Mouse (Mus musculus) forebrain, embryonic 11.5 days (tissue): ENCODE measurements around the gene Rars. TPM values are rescaled to one million over a fixed set of nuclear protein-coding genes. Genes with fewer than 3 reads are reported as not detected.

Experiments used
- ATAC-seq: fragments of 200-750 bp; cut with Nextera tagmentation; replicated peaks from 2 replicates; pipeline ENCODE4 v1.8.0; 2017; ENCODE audit warnings: moderate TSS enrichment; ENCODE audit not compliant: low FRiP score
- DNase-seq: peaks from one replicate; pipeline ENCODE4 v3.0.0-alpha.2; 2017; ENCODE audit warnings: low spot score
- H3K27ac ChIP-seq: fragments of 300-500 bp; sonication (generic); 2 replicates; pipeline ENCODE4 v1.5.1; 2014; ENCODE audit warnings: low read depth, low read length
- H3K27me3 ChIP-seq: fragments of 300-500 bp; sonication (generic); 2 replicates; pipeline ENCODE4 v1.6.1; 2014; ENCODE audit warnings: mild to moderate bottlenecking, low read length, mixed read lengths; ENCODE audit not compliant: control insufficient read depth, insufficient read depth
- H3K36me3 ChIP-seq: fragments of 300-500 bp; sonication (generic); 2 replicates; pipeline ENCODE4 v1.6.1; 2014; ENCODE audit warnings: mild to moderate bottlenecking, low read length, moderate library complexity, mixed read lengths; ENCODE audit not compliant: control insufficient read depth, insufficient read depth
- H3K4me1 ChIP-seq: fragments of 300-500 bp; sonication (generic); replicated peaks from 2 replicates; pipeline ENCODE4 v1.6.1; 2014; ENCODE audit warnings: low read length, mixed read lengths; ENCODE audit not compliant: control insufficient read depth, insufficient read depth
- H3K4me2 ChIP-seq: fragments of 300-500 bp; sonication (generic); 2 replicates; pipeline ENCODE4 v1.6.1; 2014; ENCODE audit warnings: low read depth, mild to moderate bottlenecking, low read length, moderate library complexity, mixed read lengths; ENCODE audit not compliant: severe bottlenecking
- H3K4me3 ChIP-seq: fragments of 300-500 bp; sonication (generic); 2 replicates; pipeline ENCODE4 v1.5.1; 2014; ENCODE audit warnings: low read depth, low read length
- H3K9ac ChIP-seq: fragments of 300-500 bp; sonication (generic); 2 replicates; pipeline ENCODE4 v1.6.1; 2014; ENCODE audit warnings: low read length
- H3K9me3 ChIP-seq: fragments of 300-500 bp; sonication (generic); 2 replicates; pipeline ENCODE4 v1.6.1; 2016; ENCODE audit warnings: low read length, mixed read lengths; ENCODE audit not compliant: control insufficient read depth
- WGBS: fragments of 180-500 bp; shearing (Covaris S2); extraction: QIAGEN DNeasy Blood & Tissue Kit; methylation state at CpG from one replicate; pipeline ENCODE4 v1.1.7; 2014; 5-methylcytosine and 5-hydroxymethylcytosine counted together
- polyA plus RNA-seq: library from polyadenylated mRNA; unstranded; fragments of >200 nt; fragmentation: Nextera tagmentation; extraction: Ambion mirVana; gene quantifications from 2 replicates; pipeline ENCODE4 v1.2.1, GENCODE M21; 2014

The Rars gene
- polyA plus RNA-seq: 107 and 110 TPM in 2 replicates

GRCm38 (mm10) chr11:35834022-35834760 is at the start of gene Rars:
TSS of gene Rars (minus strand) at chr11:35834506.
- DNase-seq (peak; percentile 95), ATAC-seq (peak; percentile 75)
- Histone ChIP-seq H3K4me1 (peaks cover 6% of the 10 kb centered on the region; the same call in 1 of the 2 replicates), H3K4me3 (peak within 1 kb of the TSS; percentile 88), H3K9ac (peak within 1 kb of the TSS; percentile 82), H3K9me3 (no peaks in the 10 kb centered on the region), H3K27ac (no peak within 1 kb of the TSS), H3K4me2 (peak within 1 kb of the TSS; percentile 73), H3K27me3 (no peaks in the 10 kb centered on the region), H3K36me3 (no peaks in the 10 kb centered on the region; the same call in 1 of the 2 replicates)
- 2% methylated on average over 46 of the region's 46 CpGs for WGBS

GRCm38 (mm10) chr11:35882777-35883176 is 48.5 kb upstream of the Rars start:
- DNase-seq: no peak
- Histone ChIP-seq H3K9me3 (no peaks in the 10 kb centered on the region), H3K4me3 (no peak overlapping the region), H3K27me3 (no peaks in the 10 kb centered on the region), H3K4me1 (no peaks in the 10 kb centered on the region), H3K4me2 (no peak overlapping the region), H3K9ac (no peak overlapping the region), H3K27ac (no peak overlapping the region), H3K36me3 (no peaks in the 10 kb centered on the region; the same call in 1 of the 2 replicates)
- WGBS: 95% methylated on average over 6 of the region's 6 CpGs
- no peak for ATAC-seq

DNA sequence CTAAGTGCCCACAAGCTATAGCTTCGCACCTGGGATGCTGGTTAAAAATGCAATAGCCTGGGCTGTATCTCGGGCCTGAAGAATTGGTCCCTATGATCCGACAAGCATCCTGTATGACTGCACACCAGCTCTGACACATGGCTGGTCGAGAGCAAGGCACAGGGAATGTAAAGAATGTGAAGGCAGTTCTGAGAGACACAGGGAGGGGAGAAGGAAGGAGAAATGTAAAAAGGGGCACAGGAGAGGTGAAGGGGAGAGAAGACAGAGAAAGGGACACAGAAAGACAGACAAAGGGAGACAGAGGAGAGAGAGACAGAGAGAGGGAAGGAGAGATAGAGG is 44.2 kb upstream of the Rars start:
- no peak overlapping the region for H3K27ac ChIP-seq
- ATAC-seq: no peak
- no peak overlapping the region for H3K4me3 ChIP-seq
- no peak overlapping the region for H3K9ac ChIP-seq
- WGBS: 62% methylated on average over 4 of the region's 4 CpGs
- no peak for DNase-seq
- H3K27me3 ChIP-seq: no peaks in the 10 kb centered on the region
- H3K36me3 ChIP-seq: no peaks in the 10 kb centered on the region
- no peaks in the 10 kb centered on the region for H3K9me3 ChIP-seq
- H3K4me2 ChIP-seq: no peak overlapping the region
- peaks cover 14% of the 10 kb centered on the region for H3K4me1 ChIP-seq

DNA sequence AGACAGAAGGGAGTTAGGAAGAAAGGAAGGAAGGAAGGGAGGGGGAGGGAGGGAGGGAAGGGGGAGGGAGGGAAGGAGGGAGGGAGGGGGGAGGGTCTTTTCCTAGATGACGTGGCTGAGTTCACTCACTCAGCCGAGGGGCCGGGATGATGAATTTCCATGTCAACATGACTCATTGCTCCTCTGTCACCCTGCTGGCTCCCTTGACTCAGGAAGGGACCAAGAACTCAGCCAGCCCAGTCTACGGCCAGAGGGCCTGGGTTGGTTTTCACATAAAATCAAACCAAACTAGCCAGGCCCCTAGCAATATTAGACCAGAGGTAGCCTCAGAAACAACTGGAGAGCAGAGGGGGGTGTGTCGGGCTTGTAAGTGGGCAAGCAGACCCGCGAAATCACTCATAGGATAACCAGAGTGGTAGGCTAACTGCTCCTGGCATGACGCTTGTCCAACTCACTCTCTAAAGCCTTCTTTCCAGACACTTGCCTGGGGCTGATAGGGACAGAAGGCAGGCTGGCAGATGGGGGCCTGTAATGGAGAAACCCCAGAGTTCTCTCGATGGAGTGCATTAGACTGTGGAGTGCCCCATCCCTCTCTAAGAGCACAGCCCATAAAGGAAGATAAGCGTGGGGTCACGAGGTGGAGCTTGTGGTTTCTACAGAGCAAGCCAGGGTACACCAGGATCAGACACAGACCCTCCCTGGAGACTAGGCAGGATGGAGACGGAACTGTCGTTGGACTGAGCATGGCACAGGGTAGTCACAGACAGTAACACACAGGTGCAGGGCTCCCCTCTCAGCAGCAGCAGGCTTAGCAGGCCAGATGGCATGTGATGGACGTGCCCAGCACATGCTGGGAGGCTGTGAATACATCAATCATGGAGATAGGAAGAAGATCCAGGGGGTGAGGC is 43.6 kb upstream of the Rars start:
- 68% methylated on average over 14 of the region's 14 CpGs for WGBS
- H3K4me3 ChIP-seq: no peak overlapping the region
- no peak overlapping the region for H3K4me2 ChIP-seq
- no peak overlapping the region for H3K27ac ChIP-seq
- H3K9me3 ChIP-seq: no peaks in the 10 kb centered on the region
- no peaks in the 10 kb centered on the region for H3K27me3 ChIP-seq
- DNase-seq (no peak), ATAC-seq (no peak; the same call in 1 of the 2 replicates)
- H3K4me1 ChIP-seq: peaks cover 16% of the 10 kb centered on the region
- no peaks in the 10 kb centered on the region for H3K36me3 ChIP-seq
- no peak overlapping the region for H3K9ac ChIP-seq

DNA sequence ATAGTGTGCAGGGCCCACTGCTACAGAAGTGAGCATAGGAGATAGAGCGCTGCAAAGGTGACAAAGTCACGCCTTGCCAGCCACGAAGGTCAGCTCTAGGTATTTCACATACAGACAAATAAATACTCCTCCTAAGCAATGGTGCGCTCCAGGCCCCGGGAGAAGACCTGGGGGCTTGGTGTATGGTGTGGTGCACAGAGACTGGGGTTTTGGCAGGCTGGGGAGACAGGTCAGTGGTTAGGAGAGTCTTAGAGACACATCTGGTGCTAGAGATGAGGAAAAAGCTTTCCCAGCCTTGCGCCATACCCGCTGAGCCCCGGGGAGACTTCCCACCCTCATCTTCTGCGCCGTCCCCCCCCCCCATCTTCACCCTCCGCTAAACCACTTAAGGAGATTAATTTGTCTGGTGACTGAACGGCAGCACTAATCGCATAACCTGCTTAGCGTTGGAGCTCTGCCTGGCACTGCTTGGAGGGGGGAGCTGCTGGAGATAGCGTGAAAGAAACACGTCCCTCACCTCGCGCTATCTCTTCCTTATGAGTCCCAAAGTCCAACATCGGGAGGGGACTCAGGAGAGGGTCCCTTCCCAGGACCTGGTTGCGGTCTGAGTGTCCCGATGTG is 39.4 kb upstream of the Rars start:
- Histone ChIP-seq H3K4me1 (peaks cover 16% of the 10 kb centered on the region), H3K27ac (peak overlapping the region; percentile 41; the same call in 1 of the 2 replicates), H3K27me3 (no peaks in the 10 kb centered on the region), H3K9me3 (no peaks in the 10 kb centered on the region), H3K4me2 (peak overlapping the region; percentile 0), H3K4me3 (no peak overlapping the region), H3K9ac (no peak overlapping the region), H3K36me3 (peaks cover 2% of the 10 kb centered on the region; the same call in 1 of the 2 replicates)
- 21% methylated on average over 21 of the region's 21 CpGs for WGBS
- ATAC-seq: peak; percentile 53
- DNase-seq: no peak

GRCm38 (mm10) chr11:35870961-35871360 is 36.7 kb upstream of the Rars start:
- ATAC-seq: no peak
- H3K4me3 ChIP-seq: no peak overlapping the region
- H3K4me1 ChIP-seq: peaks cover 23% of the 10 kb centered on the region
- no peak for DNase-seq
- no peak overlapping the region for H3K27ac ChIP-seq
- 85% methylated on average over 9 of the region's 9 CpGs for WGBS
- H3K36me3 ChIP-seq: peaks cover 3% of the 10 kb centered on the region; the same call in 1 of the 2 replicates
- no peak overlapping the region for H3K9ac ChIP-seq
- no peaks in the 10 kb centered on the region for H3K27me3 ChIP-seq
- H3K4me2 ChIP-seq: no peak overlapping the region
- H3K9me3 ChIP-seq: no peaks in the 10 kb centered on the region

DNA sequence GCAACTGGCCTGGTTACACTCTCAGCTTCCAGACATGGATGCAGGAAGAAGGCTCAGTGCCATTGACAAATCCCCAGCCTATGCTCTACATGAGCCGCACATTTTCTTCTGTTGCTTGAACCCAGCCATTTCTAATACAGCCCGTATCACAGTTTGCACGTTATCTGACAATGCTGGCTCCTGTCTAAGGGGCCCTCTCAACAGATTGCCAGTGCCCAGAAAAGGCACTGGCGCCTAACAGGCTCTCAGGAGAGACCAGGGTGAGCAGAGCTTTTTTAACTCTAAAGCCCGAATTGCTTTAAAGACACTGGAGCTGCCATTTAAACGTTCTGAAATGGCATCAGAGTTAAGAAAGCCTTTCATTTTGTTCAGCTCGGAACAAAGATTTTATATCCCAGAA is 31.8 kb upstream of the Rars start:
- peaks cover 31% of the 10 kb centered on the region for H3K4me1 ChIP-seq
- no peaks in the 10 kb centered on the region for H3K27me3 ChIP-seq
- no peaks in the 10 kb centered on the region for H3K9me3 ChIP-seq
- DNase-seq: no peak
- 41% methylated on average over 7 of the region's 7 CpGs for WGBS
- no peak overlapping the region for H3K4me2 ChIP-seq
- no peak for ATAC-seq
- no peak overlapping the region for H3K4me3 ChIP-seq
- peak overlapping the region; percentile 47 for H3K9ac ChIP-seq
- peaks cover 3% of the 10 kb centered on the region; the same call in 1 of the 2 replicates for H3K36me3 ChIP-seq
- peak overlapping the region; percentile 99 for H3K27ac ChIP-seq

DNA sequence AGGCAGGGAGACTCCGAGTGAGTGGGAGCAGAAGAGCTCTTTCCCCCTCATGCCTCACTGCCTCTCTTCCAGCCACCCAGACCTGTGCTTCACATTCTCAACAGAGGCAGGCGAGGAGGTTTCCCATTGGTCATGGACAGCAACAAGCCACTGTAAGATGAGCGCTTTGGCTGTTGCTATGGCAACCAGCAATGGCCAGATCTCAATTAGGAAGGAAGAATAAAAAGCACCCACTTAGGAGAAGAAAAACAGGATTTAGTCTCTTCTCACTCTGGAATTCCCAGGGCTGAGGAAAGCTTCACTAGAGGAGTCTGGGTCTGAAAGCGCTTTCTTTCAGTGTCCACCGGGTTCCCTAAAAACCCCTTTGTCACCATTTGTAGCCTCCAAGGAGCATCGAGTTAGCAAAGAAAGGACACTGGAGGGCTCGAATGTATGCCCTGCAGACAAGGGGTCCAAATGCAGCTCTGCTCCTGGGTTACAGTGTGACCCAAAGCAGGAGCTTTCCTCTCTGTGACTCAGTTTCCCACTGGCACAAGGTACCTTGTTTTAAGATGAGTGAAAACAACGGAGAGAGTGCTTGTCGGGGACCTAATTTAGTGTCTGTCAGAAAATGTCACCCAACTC is 30.8 kb upstream of the Rars start:
- peak; percentile 95 for ATAC-seq
- peak overlapping the region; percentile 99 for H3K27ac ChIP-seq
- H3K36me3 ChIP-seq: peaks cover 3% of the 10 kb centered on the region; the same call in 1 of the 2 replicates
- peak overlapping the region; percentile 33; the same call in 1 of the 2 replicates for H3K4me2 ChIP-seq
- peaks cover 31% of the 10 kb centered on the region for H3K4me1 ChIP-seq
- no peaks in the 10 kb centered on the region for H3K27me3 ChIP-seq
- 11% methylated on average over 9 of the region's 9 CpGs for WGBS
- no peak overlapping the region for H3K4me3 ChIP-seq
- H3K9ac ChIP-seq: peak overlapping the region; percentile 62
- H3K9me3 ChIP-seq: no peaks in the 10 kb centered on the region
- peak; percentile 89 for DNase-seq
